Mouse (Mus musculus): ENCODE measurements around the gene Il1rapl1. TPM values are rescaled to one million over a fixed set of nuclear protein-coding genes. Genes with fewer than 3 reads are reported as not detected.

Il1rapl1 gene
- not detected for polyA plus RNA-seq (2014; fragmentation: Illumina TruSeq; extraction: RNeasy Lipid Tissue Mini Kit (QIAGEN cat#74804); ENCODE audit: insufficient read depth, low read depth, low replicate concordance)

DNA sequence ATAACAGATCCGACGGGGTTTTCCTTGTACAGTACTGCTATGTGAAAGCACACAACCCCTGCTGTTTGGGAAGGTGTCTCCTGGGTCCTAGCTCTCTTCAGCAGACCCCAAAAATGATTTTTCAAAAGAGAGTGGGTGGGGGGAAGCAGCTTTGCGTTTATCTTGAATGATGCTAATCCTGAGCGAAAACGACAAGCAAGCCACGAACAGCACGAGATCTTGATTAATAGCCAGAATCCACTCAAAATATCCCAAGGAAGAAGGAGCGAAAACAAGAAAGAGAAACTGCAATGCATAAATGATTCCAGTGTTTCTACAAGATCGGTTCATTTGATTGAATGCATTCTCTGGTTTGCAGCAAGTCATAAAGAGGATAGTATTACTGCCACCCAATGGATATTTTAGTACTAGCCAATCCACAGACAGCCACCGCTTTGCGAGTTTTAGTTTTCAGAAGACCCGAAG is at the start of gene Il1rapl1:
Gene Il1rapl1, minus strand, starts transcription at position 37 of the 465 bp plus-strand sequence.

Data from lung, adult 10 weeks (tissue).